Mouse (Mus musculus): ENCODE data around the gene Gm7982. TPM values are rescaled to one million over a fixed set of nuclear protein-coding genes. Genes with fewer than 3 reads are reported as not detected.
"Not testable (repeated sequence)": the region's sequence is repeated elsewhere in the genome, so short reads cannot be mapped to it uniquely, and the experiment has no call there.

Gene Gm7982
- polyA plus RNA-seq (2012; ENCODE audit: insufficient read depth, insufficient read length, missing spikeins), result not detected in 2 replicates

- not testable (repeated sequence) for H3K4me3 ChIP-seq (ENCODE audit: insufficient read depth, low read depth, low read length); H3K4me1 ChIP-seq (ENCODE audit: control insufficient read depth, insufficient read depth, insufficient read length, low read length); H3K27ac ChIP-seq (replicated peaks; ENCODE audit: low read depth, low read length)
Measured at GRCm38 (mm10) chr5:95741714-95742113, at the start of gene Gm7982. Gene Gm7982 (plus strand): TSS chr5:95742014.

GRCm38 (mm10) chr5:95736073-95736472, 5.7 kb upstream of the Gm7982 start, which contains the start of gene Gm7978:
Gene Gm7978 (minus strand): TSS chr5:95736173.
- H3K27ac ChIP-seq (replicated peaks; ENCODE audit: low read depth, low read length); H3K4me3 ChIP-seq (ENCODE audit: insufficient read depth, low read depth, low read length); H3K4me1 ChIP-seq (ENCODE audit: control insufficient read depth, insufficient read depth, insufficient read length, low read length): not testable (repeated sequence)

GRCm38 (mm10) chr5:95775690-95776089, 33.9 kb downstream of the Gm7982 start, which contains the start of gene E330014E10Rik:
Gene E330014E10Rik (plus strand): TSS chr5:95775990.
- not testable (repeated sequence) for H3K4me3 ChIP-seq (ENCODE audit: insufficient read depth, low read depth, low read length)

More at GRCm38 (mm10) chr5:95775690-95776089, 33.9 kb downstream of the Gm7982 start, which contains the start of gene E330014E10Rik:
- H3K4me1 ChIP-seq (ENCODE audit: control insufficient read depth, insufficient read depth, insufficient read length, low read length); H3K27ac ChIP-seq (replicated peaks; ENCODE audit: low read depth, low read length): not testable (repeated sequence)

Other genes starting within 250 kb of the Gm7982 start
- not detected in 2 replicates for gene Gm3286, start 231.3 kb upstream of the Gm7982 start, polyA plus RNA-seq (2012; ENCODE audit: insufficient read depth, insufficient read length, missing spikeins)
- gene Gm7971, start 147.1 kb upstream of the Gm7982 start, polyA plus RNA-seq (2012; ENCODE audit: insufficient read depth, insufficient read length, missing spikeins), result not detected in 2 replicates
- not detected in 2 replicates for gene Gm7978, start 5.8 kb upstream of the Gm7982 start, polyA plus RNA-seq (2012; ENCODE audit: insufficient read depth, insufficient read length, missing spikeins)
- gene E330014E10Rik, start 34.0 kb downstream of the Gm7982 start, polyA plus RNA-seq (2012; ENCODE audit: insufficient read depth, insufficient read length, missing spikeins), result not detected in 2 replicates
- gene Cxcl13, start 214.9 kb downstream of the Gm7982 start, polyA plus RNA-seq (2012; ENCODE audit: insufficient read depth, insufficient read length, missing spikeins), result 2.3 and 5.7 TPM in 2 replicates